Mouse (Mus musculus) liver, postnatal 0 days (tissue): Measurements from ENCODE around the gene Icam4. TPM values are rescaled to one million over a fixed set of nuclear protein-coding genes. Genes with fewer than 3 reads are reported as not detected.

Experiments used
- ATAC-seq: fragments of 200-750 bp; cut with Nextera tagmentation; 2 replicates; pipeline ENCODE4 v1.8.0; 2017; ENCODE audit warnings: mild to moderate bottlenecking, moderate library complexity
- DNase-seq: peaks from one replicate; pipeline ENCODE4 v3.0.0-alpha.2; 2016
- H3K27ac ChIP-seq: fragments of 300-500 bp; sonication (generic); 2 replicates; pipeline ENCODE4 v1.5.1; 2014; ENCODE audit warnings: antibody characterized with exemption, moderate library complexity, mild to moderate bottlenecking, low read depth
- H3K27me3 ChIP-seq: fragments of 300-500 bp; sonication (generic); 2 replicates; pipeline ENCODE4 v1.6.1; 2014; ENCODE audit warnings: low read length, control low read depth, mixed read lengths; ENCODE audit not compliant: insufficient read depth
- H3K36me3 ChIP-seq: fragments of 300-500 bp; sonication (generic); replicated peaks from 2 replicates; pipeline ENCODE4 v1.6.1; 2014; ENCODE audit warnings: mild to moderate bottlenecking, control low read depth, low read length, moderate library complexity, mixed read lengths; ENCODE audit not compliant: insufficient read depth
- H3K4me1 ChIP-seq: fragments of 300-500 bp; sonication (generic); 2 replicates; pipeline ENCODE4 v1.6.1; 2014; ENCODE audit warnings: antibody characterized with exemption, mild to moderate bottlenecking, control low read depth; ENCODE audit not compliant: insufficient read depth
- H3K4me2 ChIP-seq: fragments of 300-500 bp; sonication (generic); 2 replicates; pipeline ENCODE4 v1.6.1; 2014; ENCODE audit warnings: low read depth, mild to moderate bottlenecking, low read length, moderate library complexity, mixed read lengths
- H3K4me3 ChIP-seq: fragments of 300-500 bp; sonication (generic); 2 replicates; pipeline ENCODE4 v1.5.1; 2014; ENCODE audit warnings: low read depth, low read length
- H3K9ac ChIP-seq: fragments of 300-500 bp; sonication (generic); replicated peaks from 2 replicates; pipeline ENCODE4 v1.6.1; 2014; ENCODE audit warnings: mild to moderate bottlenecking, moderate library complexity
- H3K9me3 ChIP-seq: fragments of 300-500 bp; sonication (generic); 2 replicates; pipeline ENCODE4 v1.6.1; 2016; ENCODE audit warnings: mild to moderate bottlenecking, control low read depth, low read length, mixed read lengths
- CTCF ChIP-seq: sonication (generic); IDR thresholded peaks from 2 replicates; pipeline ENCODE4 v1.5.1; 2016; ENCODE audit warnings: antibody characterized with exemption, low read depth
- EP300 ChIP-seq: IDR thresholded peaks from 2 replicates; pipeline ENCODE4 v1.6.1; 2016; ENCODE audit warnings: antibody characterized with exemption, low read depth, mild to moderate bottlenecking
- WGBS: fragments of 180-500 bp; shearing (Covaris S2); extraction: QIAGEN DNeasy Blood & Tissue Kit; methylation state at CpG from one replicate; pipeline ENCODE4 v1.1.7; 2014; ENCODE audit not compliant: insufficient replicate concordance; 5-methylcytosine and 5-hydroxymethylcytosine counted together
- polyA plus RNA-seq: library from polyadenylated mRNA; unstranded; fragments of >200 nt; fragmentation: Nextera tagmentation; extraction: Ambion mirVana; gene quantifications from 2 replicates; pipeline ENCODE4 v1.2.1, GENCODE M21; 2015

The Icam4 gene
- polyA plus RNA-seq, 1 experiment from 2014 or later: 57.7 TPM

- no peak overlapping the region for H3K4me2 ChIP-seq
- no peaks in the 10 kb centered on the region for H3K9me3 ChIP-seq
- ATAC-seq: no peak
- H3K4me3 ChIP-seq: no peak overlapping the region
- no peak overlapping the region for H3K9ac ChIP-seq
- H3K36me3 ChIP-seq: peaks cover 42% of the 10 kb centered on the region
- peaks cover 24% of the 10 kb centered on the region for H3K4me1 ChIP-seq
- no peak overlapping the region for H3K27ac ChIP-seq
- no peak for DNase-seq
- TF ChIP-seq EP300 (no peak), CTCF (no peak)
- WGBS: 75% methylated on average over 19 of the region's 19 CpGs
- no peaks in the 10 kb centered on the region for H3K27me3 ChIP-seq
These were observed 3.8 kb upstream of the Icam4 start for GRCm38 (mm10) chr9:21025258-21025810.

DNA sequence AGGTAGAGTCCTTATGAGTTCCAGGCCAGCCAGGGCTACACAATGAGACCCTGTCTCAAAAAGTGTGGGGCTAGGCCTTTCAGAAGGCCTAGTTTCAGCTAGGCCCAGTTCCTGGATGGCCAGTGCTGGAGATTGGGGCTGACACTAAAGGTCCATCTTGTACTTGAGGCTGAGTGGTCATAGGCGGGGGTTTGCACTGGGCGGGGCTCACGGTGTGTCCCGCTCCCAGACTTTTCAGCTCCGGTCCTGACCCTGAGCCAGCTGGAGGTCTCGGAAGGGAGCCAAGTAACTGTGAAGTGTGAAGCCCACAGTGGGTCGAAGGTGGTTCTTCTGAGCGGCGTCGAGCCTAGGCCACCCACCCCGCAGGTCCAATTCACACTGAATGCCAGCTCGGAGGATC lies 2.3 kb upstream of the Icam4 start:
- TF ChIP-seq CTCF (no peak), EP300 (no peak)
- Histone ChIP-seq H3K27me3 (peaks cover 4% of the 10 kb centered on the region), H3K27ac (no peak overlapping the region), H3K9ac (no peak overlapping the region), H3K9me3 (no peaks in the 10 kb centered on the region), H3K4me2 (no peak overlapping the region), H3K36me3 (peaks cover 29% of the 10 kb centered on the region), H3K4me3 (no peak overlapping the region), H3K4me1 (peaks cover 36% of the 10 kb centered on the region)
- WGBS: 94% methylated on average over 12 of the region's 12 CpGs
- no peak for DNase-seq
- ATAC-seq: no peak

DNA sequence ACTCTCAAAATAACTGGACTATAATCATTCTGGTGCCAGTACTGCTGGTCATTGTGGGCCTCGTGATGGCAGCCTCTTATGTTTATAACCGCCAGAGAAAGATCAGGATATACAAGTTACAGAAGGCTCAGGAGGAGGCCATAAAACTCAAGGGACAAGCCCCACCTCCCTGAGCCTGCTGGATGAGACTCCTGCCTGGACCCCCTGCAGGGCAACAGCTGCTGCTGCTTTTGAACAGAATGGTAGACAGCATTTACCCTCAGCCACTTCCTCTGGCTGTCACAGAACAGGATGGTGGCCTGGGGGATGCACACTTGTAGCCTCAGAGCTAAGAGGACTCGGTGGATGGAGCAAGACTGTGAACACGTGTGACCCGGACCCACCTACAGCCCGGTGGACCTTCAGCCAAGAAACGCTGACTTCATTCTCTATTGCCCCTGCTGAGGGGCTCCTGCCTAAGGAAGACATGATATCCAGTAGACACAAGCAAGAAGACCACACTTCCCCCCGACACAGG lies 1.3 kb upstream of the Icam4 start:
- 68% methylated on average over 8 of the region's 8 CpGs for WGBS
- no peak for ATAC-seq
- no peak for TF ChIP-seq EP300
- TF ChIP-seq CTCF: no peak
- DNase-seq: no peak
- peak overlapping the region; percentile 22; the same call in 1 of the 2 replicates for H3K27ac ChIP-seq
- peaks cover 14% of the 10 kb centered on the region for H3K27me3 ChIP-seq
- no peak overlapping the region for H3K9ac ChIP-seq
- no peak overlapping the region for H3K4me2 ChIP-seq
- no peak overlapping the region for H3K4me3 ChIP-seq
- H3K9me3 ChIP-seq: no peaks in the 10 kb centered on the region
- peaks cover 29% of the 10 kb centered on the region for H3K36me3 ChIP-seq
- peaks cover 45% of the 10 kb centered on the region for H3K4me1 ChIP-seq

DNA sequence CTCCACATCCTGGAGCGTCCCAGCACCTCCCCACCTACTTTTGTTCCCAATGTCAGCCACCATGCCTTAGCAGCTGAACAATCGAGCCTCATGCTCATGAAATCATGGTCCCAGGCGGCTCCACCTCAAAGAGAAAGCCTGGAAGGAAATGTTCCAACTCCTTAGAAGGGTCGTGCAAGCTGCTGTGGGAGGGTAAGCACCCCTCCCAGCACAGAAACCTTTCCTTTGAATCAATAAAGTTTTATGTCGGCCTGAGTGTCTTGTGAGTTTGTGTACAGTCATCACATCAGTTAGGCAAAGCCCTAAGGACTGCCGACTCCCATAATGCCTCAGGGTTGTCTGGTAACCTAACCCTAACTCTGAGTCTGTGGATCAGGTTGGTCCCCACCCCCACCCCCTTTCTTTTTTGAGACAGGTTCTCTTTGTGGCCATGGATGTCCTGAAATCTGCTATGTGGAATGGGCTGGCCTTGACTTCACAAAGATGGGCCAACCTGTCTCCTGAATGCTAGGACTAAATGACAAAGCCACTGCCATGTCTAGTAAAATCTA lies 538 bp upstream of the Icam4 start:
- ATAC-seq: no peak
- Histone ChIP-seq H3K4me1 (peaks cover 53% of the 10 kb centered on the region), H3K27ac (peak overlapping the region; percentile 87), H3K36me3 (peaks cover 27% of the 10 kb centered on the region), H3K9ac (no peak overlapping the region; the same call in 1 of the 2 replicates), H3K4me3 (no peak overlapping the region; the same call in 1 of the 2 replicates), H3K27me3 (peaks cover 22% of the 10 kb centered on the region), H3K4me2 (peak overlapping the region; percentile 98), H3K9me3 (no peaks in the 10 kb centered on the region)
- DNase-seq: no peak
- TF ChIP-seq EP300 (no peak), CTCF (no peak)
- whole genome bisulfite sequencing: 61% methylated on average over 6 of the region's 6 CpGs

DNA sequence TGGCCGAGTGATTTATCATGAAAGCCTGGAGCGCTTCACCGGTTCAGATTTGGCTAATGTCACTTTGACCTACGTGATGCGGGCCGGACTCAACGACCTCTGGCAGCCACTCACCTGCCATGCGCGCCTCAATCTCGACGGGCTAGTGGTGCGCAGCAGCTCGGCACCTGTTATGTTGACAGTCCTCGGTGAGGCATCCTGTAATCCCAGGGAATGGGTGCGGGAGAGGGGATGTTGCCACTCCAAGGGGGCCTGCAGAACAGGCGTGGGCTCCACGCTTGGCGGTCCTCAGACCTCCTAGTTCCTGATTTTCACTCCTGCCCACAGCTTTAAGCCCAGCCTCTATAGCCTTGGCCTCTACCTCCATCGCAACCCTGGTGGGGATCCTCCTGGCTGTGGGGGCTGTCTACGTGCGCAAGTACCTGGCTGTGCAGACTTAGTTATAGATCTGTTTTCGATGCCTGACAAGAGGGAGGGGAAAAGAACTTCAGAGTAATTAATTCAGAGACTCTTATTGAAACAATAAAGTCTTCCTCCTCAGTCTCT lies 955 bp downstream of the Icam4 start:
- 23% methylated on average over 22 of the region's 22 CpGs for WGBS
- Histone ChIP-seq H3K4me2 (peak overlapping the region; percentile 98), H3K9ac (peak overlapping the region; percentile 71), H3K27ac (peak overlapping the region; percentile 87), H3K36me3 (peaks cover 26% of the 10 kb centered on the region), H3K27me3 (peaks cover 37% of the 10 kb centered on the region), H3K4me1 (peaks cover 57% of the 10 kb centered on the region), H3K4me3 (peak overlapping the region; percentile 55), H3K9me3 (no peaks in the 10 kb centered on the region)
- ATAC-seq (no peak), DNase-seq (no peak)
- TF ChIP-seq EP300: no peak
- no peak for TF ChIP-seq CTCF

DNA sequence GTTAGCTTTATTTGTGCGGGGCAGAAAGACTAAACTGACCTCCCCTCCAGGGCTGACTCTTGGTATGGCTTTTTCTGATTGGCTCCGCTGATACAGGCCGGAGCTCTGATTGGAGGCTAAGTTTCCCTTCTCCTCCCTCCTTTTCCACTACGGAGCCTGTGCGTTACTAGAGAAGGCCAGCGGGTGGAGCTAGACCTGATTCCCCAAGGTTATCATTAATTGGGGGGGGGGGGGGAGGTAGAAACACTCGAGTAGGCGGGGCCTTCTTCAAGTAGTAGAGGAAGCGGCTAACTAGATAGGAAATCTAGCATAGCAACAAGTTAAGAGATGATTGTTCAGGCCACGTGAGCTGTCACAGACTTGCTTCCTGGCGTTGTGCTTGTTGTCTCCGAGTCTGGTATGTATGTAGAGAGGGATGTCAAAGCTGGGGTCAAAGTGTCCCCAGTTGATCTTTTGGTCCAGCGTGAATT lies 1.6 kb downstream of the Icam4 start:
- WGBS: 2% methylated on average over 13 of the region's 13 CpGs
- Histone ChIP-seq H3K9ac (peak overlapping the region; percentile 71), H3K4me3 (peak overlapping the region; percentile 55), H3K9me3 (no peaks in the 10 kb centered on the region), H3K4me1 (peaks cover 60% of the 10 kb centered on the region), H3K27me3 (peaks cover 44% of the 10 kb centered on the region), H3K36me3 (peaks cover 23% of the 10 kb centered on the region), H3K27ac (peak overlapping the region; percentile 87), H3K4me2 (peak overlapping the region; percentile 98)
- peak; percentile 73 for ATAC-seq
- peak; percentile 89 for DNase-seq
- TF ChIP-seq EP300 (no peak), CTCF (peak; percentile 83)
